Mouse (Mus musculus) frontal cortex, postnatal 25 days (tissue): ENCODE data around the gene Slc46a3.
"Not testable (repeated sequence)": the region's sequence is repeated elsewhere in the genome, so short reads cannot be mapped to it uniquely, and the experiment has no call there.

ENCODE experiments used
- DNase-seq, 2 experiments: peaks; one replicate each; pipeline ENCODE4 v3.0.0; 2022; ENCODE audit warnings: low spot score in 2 of 2

The Slc46a3 gene

GRCm38 (mm10) chr5:147894455-147895076, at the start of gene Slc46a3:
Slc46a3 (minus strand) TSS chr5:147894815.
- DNase-seq: peak; percentile 93 to 95

GRCm38 (mm10) chr5:147939226-147939625, 44.6 kb upstream of the Slc46a3 start:
- DNase-seq: no peak

- DNase-seq: no peak
Observed at GRCm38 (mm10) chr5:147935096-147935495, 40.5 kb upstream of the Slc46a3 start.

GRCm38 (mm10) chr5:147928668-147929497, 34.3 kb upstream of the Slc46a3 start:
- DNase-seq: no peak

GRCm38 (mm10) chr5:147925935-147926604, 31.5 kb upstream of the Slc46a3 start:
- DNase-seq: no peak

GRCm38 (mm10) chr5:147924621-147925020, 30.0 kb upstream of the Slc46a3 start:
- no peak for DNase-seq

- no peak for DNase-seq
Observed at GRCm38 (mm10) chr5:147918044-147918846, 23.6 kb upstream of the Slc46a3 start.

GRCm38 (mm10) chr5:147916171-147916570, 21.6 kb upstream of the Slc46a3 start:
- DNase-seq: no peak

GRCm38 (mm10) chr5:147915038-147915566, 20.5 kb upstream of the Slc46a3 start:
- DNase-seq: no peak

- DNase-seq: no peak
Observed at GRCm38 (mm10) chr5:147913241-147913842, 18.7 kb upstream of the Slc46a3 start.

GRCm38 (mm10) chr5:147911744-147912143, 17.1 kb upstream of the Slc46a3 start:
- DNase-seq: no peak

- DNase-seq: no peak
Observed at GRCm38 (mm10) chr5:147910807-147911509, 16.3 kb upstream of the Slc46a3 start.

- no peak for DNase-seq
Observed at GRCm38 (mm10) chr5:147907851-147908250, 13.2 kb upstream of the Slc46a3 start.

- no peak for DNase-seq
Observed at GRCm38 (mm10) chr5:147907144-147907543, 12.5 kb upstream of the Slc46a3 start.

- DNase-seq: no peak
Observed at GRCm38 (mm10) chr5:147903166-147903565, 8.6 kb upstream of the Slc46a3 start.

- DNase-seq: no peak
Observed at GRCm38 (mm10) chr5:147902008-147902757, 7.6 kb upstream of the Slc46a3 start.

GRCm38 (mm10) chr5:147898968-147899549, 4.4 kb upstream of the Slc46a3 start:
- DNase-seq: no peak

- no peak for DNase-seq
Observed at GRCm38 (mm10) chr5:147898254-147898653, 3.6 kb upstream of the Slc46a3 start.

GRCm38 (mm10) chr5:147896501-147896900, 1.9 kb upstream of the Slc46a3 start:
- DNase-seq: not testable (repeated sequence)
